In the genomic region with DNA sequence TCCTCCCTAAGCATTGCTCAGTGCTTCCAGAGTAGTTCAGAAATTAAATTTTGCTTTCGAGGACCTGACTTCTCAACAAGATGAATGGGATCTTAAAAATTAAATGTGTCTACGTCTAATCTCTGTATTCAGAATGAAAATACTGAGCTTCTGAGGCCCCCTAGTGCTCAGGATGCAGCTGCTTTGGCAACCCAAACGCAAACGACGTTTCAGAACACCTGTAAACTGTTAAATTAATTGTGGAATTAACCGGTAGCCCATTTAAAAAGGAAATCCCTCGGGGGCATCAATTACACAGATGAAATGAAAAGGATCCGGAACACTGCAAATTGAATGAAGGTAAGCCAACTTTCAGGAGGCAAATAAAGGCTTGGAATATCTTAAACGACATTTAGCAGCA, we compare ENCODE assay signal across 9 mouse cellular contexts. TPM values are rescaled to one million over a fixed set of nuclear protein-coding genes. Genes with fewer than 3 reads are reported as not detected.
DNase-seq lines count a peak whose midpoint lies in the region; ATAC-seq and TF ChIP-seq lines count a peak whose summit lies in the region.
"Had no signal": no experiment of that assay in that cellular context is flagged by ENCODE, and none has a peak within 500 bp of the region (broad histone marks: within the 10 kb centered on the region; RNA-seq: fewer than 3 reads in every experiment).

No protein-coding gene starts in this region.

- no peaks in the 10 kb centered on the region for H3K9me3 ChIP-seq in intestine, postnatal 0 days (ENCODE audit: control insufficient read depth)
- no peaks in the 10 kb centered on the region for H3K9me3 ChIP-seq in intestine, embryonic 16.5 days (ENCODE audit: control insufficient read depth, low read length)

- H3K27me3 ChIP-seq in intestine, postnatal 0 days (replicated peaks; ENCODE audit: control insufficient read depth, insufficient read depth, low read length): no peaks in the 10 kb centered on the region
- H3K27me3 ChIP-seq in intestine, embryonic 16.5 days (replicated peaks; ENCODE audit: control insufficient read depth, insufficient read depth, low read length): no peaks in the 10 kb centered on the region

- peak; percentile 62 for TF ChIP-seq CTCF in intestine, postnatal 0 days (IDR thresholded peaks at IDR 0.05; ENCODE audit: low read depth)

- H3K4me2 ChIP-seq in intestine, postnatal 0 days (replicated peaks; ENCODE audit: low read depth): no peak overlapping the region
- no peak overlapping the region for H3K4me2 ChIP-seq in intestine, embryonic 16.5 days (ENCODE audit: low read depth, low read length)

- no peak overlapping the region for H3K4me3 ChIP-seq in intestine, postnatal 0 days (ENCODE audit: low read depth, low read length)
- no peak overlapping the region for H3K4me3 ChIP-seq in intestine, embryonic 16.5 days (ENCODE audit: low read length)

- ATAC-seq in CD4-positive, CD25-positive, alpha-beta regulatory T cell, adult 4 months: no peak
- ATAC-seq in intestine, postnatal 0 days: no peak
- ATAC-seq in intestine, embryonic 16.5 days: no peak

- DNase-seq in CD4-positive, CD25-positive, alpha-beta regulatory T cell, adult 2 months (ENCODE audit: low read depth, low spot score): peak; percentile 9
- peak; percentile 33 to 49 for DNase-seq in right cerebral cortex, postnatal 10 days (ENCODE audit: low spot score in 2 of 2)
- no peak for DNase-seq in right cerebral cortex, postnatal 36 days (ENCODE audit: low spot score in 2 of 2)
- DNase-seq in thymus, postnatal 4 days: peak; percentile 45
- no peak for DNase-seq in spleen, postnatal 10 days (ENCODE audit: low spot score in 2 of 2)
- DNase-seq: spleen, adult 18-20 months had no signal

- H3K9ac ChIP-seq in intestine, postnatal 0 days (ENCODE audit: low read depth, low read length): no peak overlapping the region
- H3K9ac ChIP-seq in intestine, embryonic 16.5 days (ENCODE audit: low read depth, low read length): no peak overlapping the region

- H3K36me3 ChIP-seq in intestine, postnatal 0 days (ENCODE audit: control insufficient read depth, insufficient read depth): no peaks in the 10 kb centered on the region
- no peaks in the 10 kb centered on the region for H3K36me3 ChIP-seq in intestine, embryonic 16.5 days (ENCODE audit: control insufficient read depth, insufficient read depth, low read length)

- no peaks in the 10 kb centered on the region for H3K4me1 ChIP-seq in intestine, postnatal 0 days (replicated peaks; ENCODE audit: control insufficient read depth, insufficient read depth, low read length)
- no peaks in the 10 kb centered on the region for H3K4me1 ChIP-seq in intestine, embryonic 16.5 days (ENCODE audit: control insufficient read depth, insufficient read depth, low read length)

- WGBS in intestine, postnatal 0 days: 53% methylated on average over 9 of the region's 9 CpGs
- WGBS in intestine, embryonic 16.5 days: 47% methylated on average over 9 of the region's 9 CpGs

- no peak overlapping the region for H3K27ac ChIP-seq in intestine, postnatal 0 days (ENCODE audit: low read depth, low read length)
- H3K27ac ChIP-seq in intestine, embryonic 16.5 days (ENCODE audit: low read length): no peak overlapping the region

RNA-seq across cellular contexts. Expression of a gene that starts 42.9 kb away (rescaled TPM):
- 1 to 10 TPM in 1 of 2 experiments, not detected in 1; 2.0 TPM for polyA plus RNA-seq in CD4-positive, CD25-positive, alpha-beta regulatory T cell, adult 4 months (2017; shearing (Covaris generic))
- polyA plus RNA-seq in intestine, postnatal 0 days (2015; fragmentation: Nextera tagmentation; extraction: Ambion mirVana): 1.6 and 1.9 TPM in 2 replicates
- polyA plus RNA-seq in intestine, embryonic 16.5 days (2015; fragmentation: Nextera tagmentation; extraction: Ambion mirVana): 0.71 and 1.2 TPM in 2 replicates

Comparison
In these comparisons a context has a peak if more than half of its experiments do, and no peak if none do; other contexts are left out.
1. DNase-seq: peak in CD4-positive, CD25-positive, alpha-beta regulatory T cell, adult 2 months (single experiment), right cerebral cortex, postnatal 10 days (2 of 2) and thymus, postnatal 4 days (single experiment); none in right cerebral cortex, postnatal 36 days (0 of 2) and spleen, postnatal 10 days (0 of 2).